Mouse (Mus musculus) CH12F3 (cell line): Measurements from ENCODE around the gene Zfp106.

ENCODE experiments used
- in situ Hi-C: fragments of 300-500 bp; cut with MboI; formaldehyde crosslinking; loops from 2 replicates; pipeline ENCODE4 v1.14.3; 2020; ENCODE audit warnings: low sequenced_read_pairs

The Zfp106 gene

DNA sequence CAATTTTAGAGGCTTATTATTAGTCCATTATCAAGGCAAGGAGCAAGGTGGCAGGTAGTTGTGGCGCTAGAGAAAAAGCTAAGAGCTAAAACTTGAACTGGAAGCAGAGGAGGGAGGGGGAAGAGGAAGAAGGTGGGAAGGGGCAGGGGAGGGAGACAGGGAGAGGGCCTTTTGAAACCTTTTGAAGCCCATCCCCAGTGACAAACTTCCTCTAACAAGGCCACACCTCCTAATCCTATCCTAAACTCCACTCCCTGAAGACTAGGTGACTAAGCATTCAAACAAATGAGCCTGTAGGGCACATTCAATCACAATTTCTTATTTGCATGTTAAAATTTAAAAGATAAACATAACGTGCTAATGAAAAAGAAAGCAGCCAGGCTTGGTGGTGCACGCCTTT is 4.8 kb downstream of the Zfp106 start:
- in situ Hi-C loops: no loop called here

DNA sequence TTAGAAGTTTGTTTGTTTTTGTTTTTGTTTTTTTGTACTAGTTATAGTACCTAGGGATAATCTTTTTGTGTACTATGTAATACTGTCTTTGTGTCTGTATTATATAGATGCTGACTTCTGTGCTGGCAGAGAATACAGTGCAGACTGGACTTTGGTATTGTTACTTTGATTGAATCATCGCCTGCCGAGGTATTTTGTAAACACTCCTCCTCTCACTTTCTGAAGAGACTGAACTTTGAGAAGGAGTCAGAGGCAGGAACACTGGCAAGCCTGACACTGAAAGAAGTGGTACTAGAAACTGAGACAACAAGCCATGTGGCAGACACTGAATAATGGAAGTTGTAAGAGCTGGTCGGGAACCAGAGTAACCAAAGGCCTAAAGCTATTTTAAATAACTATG is 6.8 kb downstream of the Zfp106 start:
- in situ Hi-C loops: no loop called here

DNA sequence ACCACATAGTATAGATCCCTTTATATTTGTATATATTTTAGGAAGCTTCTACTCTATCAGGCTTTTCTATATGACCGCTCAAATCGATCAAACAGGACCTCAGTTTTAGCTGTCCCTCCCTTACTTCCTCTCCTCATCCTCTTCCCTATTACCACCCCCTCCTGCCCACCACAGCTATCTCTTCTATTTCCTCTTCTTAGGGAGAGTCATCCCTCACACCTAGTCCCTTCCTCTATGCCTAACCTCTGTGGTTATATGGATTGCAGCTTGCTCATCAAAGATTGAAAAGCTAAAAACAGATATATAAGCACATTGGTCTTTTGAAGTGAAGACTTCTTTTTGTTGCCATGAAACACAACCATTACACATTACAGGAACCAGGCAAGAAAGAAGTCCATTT is 18.9 kb downstream of the Zfp106 start:
- in situ Hi-C loops: no loop called here

GRCm38 (mm10) chr2:120539778-120540208 is 23.9 kb downstream of the Zfp106 start:
- in situ Hi-C loops: no loop called here

DNA sequence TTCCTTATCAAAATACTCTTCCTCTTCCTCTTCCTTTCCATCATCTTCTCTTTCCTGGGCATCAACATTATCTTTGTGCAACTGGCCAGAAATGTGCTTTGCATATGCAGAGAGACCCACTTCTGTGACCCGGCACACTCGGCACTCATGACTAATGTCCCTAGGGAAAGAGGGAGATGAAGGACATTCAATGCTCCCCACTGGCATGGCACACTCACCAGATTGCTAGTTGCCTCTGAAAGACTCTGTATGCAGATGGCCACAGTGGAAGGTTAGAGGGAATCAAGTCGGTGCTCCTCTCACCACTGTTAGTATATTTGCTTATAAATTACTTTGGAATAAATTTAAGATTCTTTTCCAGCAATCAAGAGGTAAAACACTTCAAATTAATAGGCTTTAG is 24.3 kb downstream of the Zfp106 start:
- in situ Hi-C loops: no loop called here

GRCm38 (mm10) chr2:120531223-120531622 is 32.4 kb downstream of the Zfp106 start:
- in situ Hi-C loops: no loop called here

DNA sequence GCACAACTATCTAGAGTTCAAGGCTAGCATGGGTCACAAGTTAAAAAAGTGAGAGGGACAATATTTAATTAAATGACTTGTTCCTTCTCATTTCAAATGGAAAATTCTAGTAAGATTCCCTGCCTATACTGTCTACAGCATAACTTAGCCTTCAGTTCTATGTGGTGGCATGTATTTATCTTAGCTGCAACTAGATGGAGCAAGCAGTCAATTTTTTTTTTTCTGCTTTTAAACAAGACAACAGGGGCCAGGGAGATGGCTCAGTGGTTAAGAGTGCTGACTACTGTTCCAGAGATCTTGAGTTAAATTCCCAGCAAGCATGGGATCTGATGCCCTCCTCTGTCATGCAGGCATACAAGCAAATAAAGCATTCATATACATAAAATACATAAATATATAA is 34.1 kb downstream of the Zfp106 start:
- in situ Hi-C loops: no loop called here

DNA sequence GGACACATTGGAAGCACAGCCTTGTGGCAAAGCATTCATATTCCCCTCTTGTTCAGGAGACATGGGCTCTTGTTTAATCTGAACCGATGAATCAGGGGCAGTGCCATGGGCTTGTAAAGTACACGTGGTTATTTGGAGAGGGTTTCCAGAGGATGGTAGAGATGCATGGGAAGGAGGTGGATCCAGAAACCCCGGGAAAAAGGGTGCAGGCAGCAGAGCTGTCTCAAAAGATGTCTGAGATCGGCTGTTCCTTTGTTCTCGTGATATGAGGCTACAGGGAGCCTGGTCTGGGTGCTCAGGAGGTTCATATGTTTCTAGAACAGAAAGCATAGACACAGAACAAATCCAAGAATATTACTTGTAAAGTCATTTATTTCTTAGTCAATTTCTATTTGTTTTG is 36.9 kb downstream of the Zfp106 start:
- in situ Hi-C loops: no loop called here

DNA sequence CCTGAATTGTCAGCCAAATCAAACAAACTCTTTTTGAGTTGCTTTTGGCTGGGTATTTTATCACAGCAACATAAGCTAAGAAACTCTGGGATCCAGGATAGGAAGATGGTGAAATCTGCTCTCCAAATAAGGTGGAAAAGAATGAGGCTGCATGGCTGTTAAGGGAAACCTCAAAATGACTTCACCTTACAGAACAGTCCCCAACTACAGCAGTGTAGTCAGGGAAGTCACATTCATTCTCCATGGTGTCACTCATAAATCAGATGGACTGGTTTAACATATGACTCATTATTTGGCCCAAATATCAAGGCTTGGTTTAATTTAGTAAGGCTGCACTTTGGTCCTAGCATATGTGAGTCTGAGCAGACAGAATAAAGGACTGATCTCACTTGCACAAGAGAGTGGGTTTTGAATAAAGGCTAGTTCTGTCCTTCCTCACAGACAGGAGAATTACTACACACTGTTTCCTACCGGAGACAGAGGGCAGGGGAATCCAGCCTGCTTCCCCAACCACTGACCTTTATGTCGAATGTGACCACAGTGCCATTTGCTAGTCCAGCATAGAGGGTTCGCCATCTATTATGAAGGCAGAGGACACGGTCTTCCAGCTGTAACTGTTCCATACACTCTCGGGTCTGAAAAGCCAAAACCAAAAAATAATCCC is 45.0 kb downstream of the Zfp106 start:
- in situ Hi-C loops: no loop called here

DNA sequence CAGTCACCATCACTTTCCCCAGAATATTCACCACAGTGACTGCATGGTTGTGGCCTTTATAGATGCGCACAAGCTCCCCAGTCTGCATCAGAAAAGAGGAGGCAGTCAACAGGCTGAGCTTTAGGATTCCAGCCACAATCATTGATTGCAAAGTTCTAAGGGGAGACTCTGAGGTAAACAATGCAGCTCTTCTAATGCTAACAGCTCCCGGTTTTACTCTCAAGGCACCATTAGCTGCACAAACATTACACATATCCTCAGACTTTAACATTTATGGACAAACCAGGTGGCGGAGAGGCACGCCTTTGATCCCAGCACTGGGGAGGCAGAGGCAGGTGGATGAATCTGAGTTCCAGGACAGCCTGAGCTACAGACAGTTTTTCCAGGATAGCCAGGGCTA is 49.5 kb downstream of the Zfp106 start:
- in situ Hi-C loops: no loop called here

DNA sequence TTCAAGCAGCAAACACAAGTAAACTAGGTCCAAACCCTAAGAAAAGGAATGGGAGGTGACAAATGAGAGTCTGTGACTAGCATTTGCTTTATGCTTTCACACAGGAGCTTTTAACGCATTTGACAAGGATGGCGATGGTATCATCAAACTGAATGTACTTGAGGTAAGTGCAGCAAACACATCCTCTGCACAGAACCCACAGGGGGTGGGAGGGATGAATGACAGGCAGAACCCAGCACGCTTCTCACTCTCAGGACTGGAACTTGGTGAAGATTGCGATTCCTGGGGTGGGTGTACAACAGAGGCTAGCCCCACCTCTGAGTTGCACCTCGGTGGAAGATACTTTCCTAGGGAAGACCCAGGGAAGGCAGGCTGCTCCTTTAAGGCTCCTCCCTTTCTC is 59.7 kb downstream of the Zfp106 start:
- in situ Hi-C loops: no loop called here

DNA sequence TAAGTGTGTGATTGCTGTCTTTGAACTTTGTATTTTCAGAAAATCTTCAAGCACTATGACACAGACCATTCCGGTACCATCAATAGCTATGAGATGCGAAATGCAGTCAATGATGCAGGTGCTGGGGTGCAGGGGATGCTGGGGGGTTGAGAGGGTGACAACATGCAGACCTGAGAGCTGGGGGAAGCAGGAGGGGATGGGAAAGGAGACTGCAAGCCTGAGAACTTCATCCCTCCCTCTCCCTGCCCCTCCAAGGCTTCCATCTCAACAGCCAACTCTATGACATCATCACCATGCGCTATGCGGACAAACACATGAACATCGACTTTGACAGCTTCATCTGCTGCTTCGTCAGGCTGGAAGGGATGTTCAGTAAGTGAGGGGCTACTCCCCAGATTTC is 60.5 kb downstream of the Zfp106 start:
- in situ Hi-C loops: no loop called here

GRCm38 (mm10) chr2:120502605-120502990 is 61.0 kb downstream of the Zfp106 start:
- in situ Hi-C loops: no loop called here

DNA sequence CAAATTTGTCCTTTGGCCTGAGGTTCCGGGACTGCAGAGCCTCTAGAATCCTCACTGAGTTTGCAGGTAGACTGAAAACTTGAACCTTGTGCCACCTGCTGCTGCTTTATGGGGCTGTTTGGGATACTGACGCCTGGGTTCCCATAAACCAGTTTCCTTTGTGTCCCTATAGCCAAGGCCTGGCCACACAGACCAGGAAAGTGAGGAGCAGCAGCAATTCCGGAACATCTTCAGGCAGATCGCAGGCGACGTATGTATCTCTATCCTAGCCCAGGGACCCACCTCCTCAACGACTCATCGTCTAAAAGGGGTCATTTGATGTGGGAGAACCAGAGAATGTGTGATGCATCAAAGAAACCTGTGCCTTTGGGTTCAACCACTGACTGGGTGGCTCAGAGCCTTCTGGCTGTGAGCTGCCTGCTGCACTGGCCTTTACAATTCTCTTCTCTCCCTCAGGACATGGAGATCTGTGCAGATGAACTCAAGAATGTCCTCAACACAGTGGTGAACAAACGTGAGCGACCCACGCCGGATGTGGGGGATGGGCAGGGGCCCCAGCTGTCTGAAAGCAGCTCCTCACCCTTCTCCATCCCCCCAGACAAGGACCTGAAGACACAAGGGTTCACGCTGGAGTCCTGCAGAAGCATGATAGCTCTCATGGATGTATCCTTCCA is 61.6 kb downstream of the Zfp106 start:
- in situ Hi-C loops: no loop called here

GRCm38 (mm10) chr2:120501136-120501918 is 62.3 kb downstream of the Zfp106 start:
- in situ Hi-C loops: no loop called here

- in situ Hi-C loops: loop anchor here (25.0 kb wide), 1 partner anchor 362 kb away; the partner anchor contains the start of genes Cdan1 and Ttbk2
Observed at GRCm38 (mm10) chr2:120499971-120500471, 63.6 kb downstream of the Zfp106 start.

DNA sequence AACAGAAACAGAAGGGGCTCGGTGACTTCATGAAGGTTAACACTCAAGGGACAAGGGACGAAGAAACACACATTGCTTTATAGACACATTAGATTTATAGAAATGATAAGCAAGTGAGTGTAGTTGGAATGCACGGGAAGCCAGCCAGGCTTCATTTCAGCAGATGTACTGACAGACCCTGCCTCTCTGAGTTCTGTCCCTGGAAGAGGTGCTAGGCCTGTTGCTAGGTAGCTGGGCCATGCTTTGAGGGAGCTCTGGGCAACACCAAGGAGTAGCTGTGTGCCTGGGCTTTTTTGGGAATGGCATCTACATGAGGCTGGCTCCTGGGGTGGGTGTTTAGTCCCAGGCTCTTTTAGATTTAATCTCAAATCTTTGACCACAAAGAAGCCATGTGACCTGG is 67.1 kb downstream of the Zfp106 start:
- in situ Hi-C loops: loop anchor here (25.0 kb wide), 1 partner anchor 366 kb away; the partner anchor contains the start of genes Cdan1 and Ttbk2

- in situ Hi-C loops: loop anchor here (25.0 kb wide), 1 partner anchor 369 kb away; the partner anchor contains the start of genes Cdan1 and Ttbk2
Observed at GRCm38 (mm10) chr2:120493254-120493653, 70.4 kb downstream of the Zfp106 start.

- in situ Hi-C loops: loop anchor here (25.0 kb wide), 1 partner anchor 378 kb away; the partner anchor contains the start of genes Cdan1 and Ttbk2
Observed at GRCm38 (mm10) chr2:120484241-120484640, 79.4 kb downstream of the Zfp106 start.

- in situ Hi-C loops: loop anchor here (25.0 kb wide), 1 partner anchor 380 kb away; the partner anchor contains the start of genes Cdan1 and Ttbk2
Observed at GRCm38 (mm10) chr2:120482506-120483389, 80.9 kb downstream of the Zfp106 start.
